Mouse (Mus musculus) CD4-positive, CD25-positive, alpha-beta regulatory T cell, adult 2 months (primary cell): ENCODE results near the gene Htatsf1.
A peak's percentile ranks its signal among the peaks of the same experiment; 100 is the strongest.

Source experiments
- DNase-seq: peaks from one replicate; pipeline ENCODE4 v3.0.0-alpha.2; 2012; ENCODE audit warnings: low read depth, low spot score

Htatsf1 gene

DNA sequence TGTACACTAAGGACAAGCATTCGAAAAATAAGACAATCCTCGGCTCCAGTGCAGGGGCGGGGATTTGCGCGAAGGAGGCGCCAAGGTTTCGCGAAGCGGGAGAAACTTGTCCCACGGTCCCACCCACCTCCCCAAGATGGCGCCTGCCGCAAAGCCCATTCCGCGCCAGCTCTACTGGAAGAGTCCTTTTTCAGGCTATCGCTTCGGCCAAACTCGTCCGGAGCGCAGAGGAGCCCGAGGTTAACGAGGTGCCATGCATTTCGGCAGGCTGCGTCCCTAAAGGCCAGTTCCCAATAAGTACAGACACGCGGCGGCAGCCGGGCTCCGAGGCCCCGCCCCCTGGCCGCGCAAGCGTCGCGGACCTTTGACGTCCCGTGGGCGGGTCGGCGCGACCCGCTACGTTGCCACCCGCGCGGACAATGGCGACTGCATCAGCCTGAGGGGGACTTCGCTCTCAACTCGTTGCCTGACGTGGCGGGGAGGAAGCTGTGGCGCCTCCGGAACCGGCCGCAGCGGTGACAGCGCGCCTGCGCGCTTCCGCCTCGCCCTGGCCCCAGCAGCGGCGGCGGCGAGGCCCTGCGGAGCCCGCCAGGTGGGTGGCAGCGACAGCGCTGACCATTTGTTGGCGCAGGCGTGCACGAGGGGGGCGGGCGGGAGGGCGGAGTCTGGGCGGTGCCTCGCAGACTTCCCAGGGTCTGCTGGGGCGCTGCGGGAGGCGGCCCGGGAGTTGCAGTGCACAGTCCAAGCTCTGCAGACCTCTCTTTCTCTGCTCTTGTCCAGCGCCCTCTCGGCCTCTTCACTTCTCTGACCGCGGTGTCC is at the start of gene Htatsf1:
Htatsf1 (plus strand) TSS at position 410 of the 819 bp plus-strand sequence.
- DNase-seq, result peak; percentile 89

DNA sequence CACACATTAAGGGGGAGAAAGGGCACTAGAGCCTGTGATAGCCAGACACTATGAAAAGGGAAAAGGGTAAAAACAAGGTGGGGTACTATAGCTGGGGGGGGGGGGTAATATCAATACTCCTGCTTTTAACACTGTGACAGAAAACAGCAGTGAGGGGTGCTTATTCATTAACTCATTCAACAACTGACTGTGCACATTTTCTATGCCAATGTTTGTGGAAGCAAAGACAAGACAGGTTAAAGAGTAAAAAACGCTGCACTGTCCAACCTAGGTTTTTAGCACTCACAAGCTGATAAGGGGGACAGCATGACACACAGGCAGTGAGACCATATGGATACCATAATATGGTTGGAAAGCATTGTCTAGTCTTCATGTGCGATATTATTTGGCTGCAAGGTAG is 40.5 kb upstream of the Htatsf1 start:
- no peak for DNase-seq

DNA sequence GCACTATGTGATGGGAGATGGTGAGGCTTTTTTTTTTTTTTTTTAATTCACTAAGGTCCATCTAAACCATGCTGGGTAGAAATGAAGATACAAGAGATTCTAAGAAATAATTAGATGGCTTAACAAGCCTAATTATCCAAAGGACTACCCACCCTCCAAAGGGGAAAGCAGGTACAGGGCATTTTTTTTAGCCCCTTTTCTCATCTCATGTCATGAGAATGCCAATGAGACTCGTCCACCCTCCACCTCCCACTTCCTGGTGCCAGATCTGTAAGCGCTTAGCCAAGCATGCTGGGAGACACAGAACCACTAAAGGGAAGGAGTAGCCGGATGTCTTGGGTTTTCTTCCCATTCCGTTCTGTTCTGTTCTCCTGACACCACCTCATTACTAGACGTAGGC is 10.6 kb upstream of the Htatsf1 start, which contains the start of gene Brs3:
Brs3 (plus strand) TSS at position 301 of the 400 bp plus-strand sequence.
- DNase-seq, result no peak

DNA sequence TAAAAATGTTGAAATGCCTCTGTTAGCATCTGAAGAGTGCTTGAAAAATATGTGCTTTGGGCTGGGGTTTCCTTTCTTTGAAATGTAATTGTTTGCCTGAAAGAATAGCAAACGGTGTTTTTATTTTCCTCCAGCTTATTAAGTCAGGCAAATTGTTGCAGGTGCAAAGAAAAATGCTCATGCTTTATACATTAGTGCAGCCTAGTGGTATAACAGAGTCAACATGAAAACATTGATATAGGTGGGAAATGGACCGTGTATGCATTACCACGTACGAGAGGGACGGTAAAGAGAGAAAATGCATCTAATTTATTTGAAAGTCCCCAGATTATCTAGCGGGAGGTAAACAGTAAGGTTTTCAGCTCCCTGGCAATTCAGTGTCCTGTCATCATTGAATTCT is 9.5 kb upstream of the Htatsf1 start:
- DNase-seq, result no peak

DNA sequence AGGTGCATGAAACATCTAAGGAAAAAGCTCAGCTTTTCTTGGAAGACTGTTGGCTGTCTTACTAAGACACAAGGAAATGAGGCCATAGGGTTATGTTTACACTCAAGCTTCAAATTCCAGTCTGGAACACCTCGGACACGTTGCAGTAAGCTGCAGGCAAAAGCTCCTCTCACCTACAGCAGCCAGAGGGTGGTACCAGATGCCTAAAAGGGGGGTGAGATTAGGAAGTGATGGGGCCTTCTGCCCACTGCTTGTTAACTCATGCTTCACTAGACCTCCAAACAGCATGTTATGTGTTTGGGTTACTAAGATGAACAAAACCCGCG is 572 bp upstream of the Htatsf1 start:
- DNase-seq, result no peak

DNA sequence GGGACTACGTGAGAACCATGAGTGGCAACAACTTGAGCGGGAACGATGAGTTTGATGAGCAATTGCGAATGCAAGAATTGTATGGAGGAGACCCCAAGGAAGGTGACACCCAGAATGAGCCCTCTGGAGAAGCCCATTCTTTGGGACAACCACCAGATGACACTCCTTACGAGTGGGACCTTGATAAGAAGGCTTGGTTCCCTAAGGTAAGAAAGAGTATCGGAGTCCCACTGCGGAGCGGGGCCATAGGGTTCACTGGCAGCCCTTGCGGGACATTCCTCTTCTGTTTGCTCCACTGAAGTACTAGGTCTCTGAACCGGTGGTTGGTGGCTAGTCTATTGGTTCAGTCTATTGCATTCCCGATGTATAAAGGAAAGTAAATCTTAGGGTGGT is 606 bp downstream of the Htatsf1 start:
- no peak for DNase-seq

DNA sequence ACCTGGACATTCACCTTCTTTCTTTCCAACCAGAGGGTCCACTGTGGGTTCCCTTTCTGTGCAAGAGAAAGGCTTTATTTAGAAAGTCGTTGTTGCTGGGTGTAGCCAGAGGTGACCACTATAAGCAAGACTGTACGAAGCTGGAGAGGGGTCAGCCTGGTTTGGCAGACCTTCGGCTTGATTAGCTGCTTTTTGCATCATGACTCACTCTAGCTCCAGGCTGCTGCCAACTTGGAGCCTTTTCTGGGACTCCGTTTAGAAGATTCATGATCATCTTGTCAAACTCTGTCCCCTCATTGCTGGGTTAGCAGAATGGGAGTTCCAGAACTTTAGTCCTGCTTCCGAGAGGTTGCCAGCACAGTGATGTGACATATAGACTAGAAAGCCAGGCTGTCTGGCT is 28.1 kb downstream of the Htatsf1 start:
- DNase-seq, result no peak

DNA sequence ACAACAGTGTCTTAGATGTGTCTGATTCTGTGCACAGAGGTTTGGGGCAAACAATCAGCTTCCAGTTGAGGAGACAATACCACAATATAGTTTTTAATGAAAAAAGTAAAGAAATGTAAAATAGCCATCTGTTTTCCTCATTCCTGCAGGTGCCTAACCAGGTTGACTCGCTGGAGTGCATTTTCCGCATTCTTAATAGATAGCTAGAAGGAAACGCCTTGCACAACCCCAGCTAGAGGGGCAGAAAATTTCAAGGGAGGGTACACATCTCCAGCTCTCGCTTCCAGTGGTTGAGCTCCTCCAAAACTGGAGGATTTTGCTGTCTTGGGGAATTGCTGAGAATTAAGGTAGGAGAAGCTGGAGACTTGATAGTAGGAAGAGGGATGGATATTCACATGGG is 34.4 kb downstream of the Htatsf1 start, which contains the start of gene Vgll1:
Vgll1 (plus strand) TSS at position 301 of the 400 bp plus-strand sequence.
- DNase-seq, result no peak

DNA sequence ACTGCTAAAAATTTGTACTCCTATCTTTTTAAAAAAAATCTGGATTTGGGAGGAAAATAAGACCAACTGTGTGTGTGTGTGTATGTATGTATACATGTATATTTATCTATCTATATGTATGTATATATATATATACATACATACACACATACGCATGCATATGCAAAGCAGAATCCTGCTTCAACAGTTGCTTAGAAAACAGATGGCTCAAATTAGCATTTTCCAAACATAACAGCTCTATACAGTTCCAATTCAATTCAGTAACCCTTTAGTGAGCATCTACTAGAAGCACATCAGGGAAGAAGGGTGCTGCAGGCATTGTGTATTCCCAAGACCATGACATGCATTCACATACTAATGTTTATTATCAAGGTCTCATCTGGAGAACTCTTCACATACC is 50.0 kb downstream of the Htatsf1 start:
- no peak for DNase-seq

DNA sequence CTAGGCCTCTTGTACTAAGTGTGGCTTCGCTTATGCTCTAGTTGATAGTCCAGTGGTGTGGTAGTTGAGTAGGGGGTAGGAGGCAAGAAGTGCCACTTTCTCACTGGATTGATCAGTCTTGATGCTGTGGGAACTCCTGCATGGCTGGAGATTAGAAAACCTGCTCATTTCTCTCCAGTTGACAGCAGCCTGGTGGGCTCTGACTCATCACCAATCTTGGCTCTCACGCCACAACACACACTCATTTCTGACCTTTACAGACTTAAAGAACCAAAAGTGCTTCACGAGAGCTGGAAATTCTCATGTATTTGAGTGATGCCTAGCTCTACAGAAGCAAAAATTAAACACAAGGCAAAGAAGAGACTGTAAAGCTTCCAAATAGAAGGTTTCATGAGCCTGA is 53.6 kb downstream of the Htatsf1 start:
- DNase-seq, result no peak
